Comparison of ENCODE assay signal across 8 mouse cellular contexts in the genomic region with DNA sequence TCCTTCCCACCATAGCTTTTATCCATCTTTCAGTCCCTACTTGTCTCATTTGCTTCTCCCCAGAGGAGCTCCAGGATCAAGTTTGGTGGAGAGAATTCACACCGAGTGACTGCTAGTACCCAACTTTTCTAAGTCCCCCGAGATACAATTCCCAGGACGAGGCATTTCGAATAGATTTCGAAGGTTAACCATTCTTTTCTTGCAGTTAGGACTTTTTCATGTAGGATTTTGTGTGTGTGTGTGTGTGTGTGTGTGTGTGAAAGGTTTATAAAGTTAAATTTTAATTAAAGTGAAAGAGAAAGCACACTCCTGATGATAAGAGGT. TPM values are rescaled to one million over a fixed set of nuclear protein-coding genes. Genes with fewer than 3 reads are reported as not detected.
A peak's percentile ranks its signal among the peaks of the same experiment; 100 is the strongest.
DNase-seq lines count a peak whose midpoint lies in the region; ATAC-seq and TF ChIP-seq lines count a peak whose summit lies in the region.

No protein-coding gene starts in this region.

- H3K27ac ChIP-seq in heart, embryonic 14.5 days (replicated peaks in 1 of 2; ENCODE audit: control insufficient read depth in 1 of 2, insufficient read depth in 1 of 2, low read depth in 2 of 2, low read length in 2 of 2) = peak overlapping the region; percentile 91 to 92
- H3K27ac ChIP-seq in ES-E14 (ENCODE audit: insufficient read depth, low read depth, low read length, poor library complexity, severe bottlenecking) = peak overlapping the region; percentile 85; the same call in 1 of the 2 replicates
- H3K27ac ChIP-seq in forebrain, postnatal 0 days (ENCODE audit: low read depth, low read length) = peak overlapping the region; percentile 94; the same call in 1 of the 2 replicates
- peak overlapping the region; percentile 92 for H3K27ac ChIP-seq in midbrain, embryonic 10.5 days (replicated peaks)

- H3K4me3 ChIP-seq in heart, embryonic 14.5 days (ENCODE audit: control insufficient read depth in 1 of 2, insufficient read depth in 1 of 2, low read depth in 1 of 2, low read length in 2 of 2) = peak overlapping the region; percentile 75 to 88
- H3K4me3 ChIP-seq in ES-E14 (ENCODE audit: insufficient read depth in 1 of 2, low read depth in 1 of 2, low read length in 2 of 2, poor library complexity in 1 of 2, severe bottlenecking in 1 of 2) = peak overlapping the region; percentile 72 to 90
- peak overlapping the region; percentile 66 for H3K4me3 ChIP-seq in forebrain, postnatal 0 days (ENCODE audit: low read depth, low read length)
- peak overlapping the region; percentile 84 for H3K4me3 ChIP-seq in midbrain, embryonic 10.5 days

- 17% methylated on average over 5 of the region's 5 CpGs for WGBS in heart, embryonic 14.5 days
- 19% methylated on average over 5 of the region's 5 CpGs for WGBS in forebrain, postnatal 0 days
- WGBS in midbrain, embryonic 10.5 days = 27% methylated on average over 5 of the region's 5 CpGs

- H3K36me3 ChIP-seq in heart, embryonic 14.5 days (ENCODE audit: control insufficient read depth, insufficient read depth, low read length) = peaks cover 30% of the 10 kb centered on the region
- peaks cover 1% of the 10 kb centered on the region; the same call in 1 of the 2 replicates for H3K36me3 ChIP-seq in ES-E14 (ENCODE audit: control insufficient read depth, insufficient read depth, low read length, poor library complexity, severe bottlenecking)
- H3K36me3 ChIP-seq in forebrain, postnatal 0 days (ENCODE audit: insufficient read depth) = peaks cover 6% of the 10 kb centered on the region; the same call in 1 of the 2 replicates
- peaks cover 15% of the 10 kb centered on the region for H3K36me3 ChIP-seq in midbrain, embryonic 10.5 days

- no peak for TF ChIP-seq CTCF in forebrain, postnatal 0 days (IDR thresholded peaks at IDR 0.05; ENCODE audit: low read depth)

- intact Hi-C loops in heart, postnatal 36 days (cut with DNase I) = no loop called here
- intact Hi-C loops in left cerebral cortex, postnatal 4 days (cut with DNase I) = no loop called here

- ATAC-seq in heart, embryonic 14.5 days (ENCODE audit: insufficient number of reproducible peaks, insufficient read depth, low FRiP score, low read depth) = no peak
- ATAC-seq in forebrain, postnatal 0 days = no peak
- no peak for ATAC-seq in inflammation-experienced regulatory T-cells, adult 6 months

- no peaks in the 10 kb centered on the region for H3K27me3 ChIP-seq in heart, embryonic 14.5 days (ENCODE audit: control insufficient read depth, insufficient read depth, low read length)
- H3K27me3 ChIP-seq in forebrain, postnatal 0 days (ENCODE audit: insufficient read depth, low read length) = no peaks in the 10 kb centered on the region
- no peaks in the 10 kb centered on the region for H3K27me3 ChIP-seq in midbrain, embryonic 10.5 days (ENCODE audit: low read depth, poor library complexity, severe bottlenecking)

- H3K4me1 ChIP-seq in heart, embryonic 14.5 days (ENCODE audit: control insufficient read depth in 2 of 2, insufficient read depth in 2 of 2, low read length in 2 of 2) = peaks cover 6 to 17% of the 10 kb centered on the region in 2 experiments
- H3K4me1 ChIP-seq in ES-E14 (ENCODE audit: control insufficient read depth in 2 of 2, insufficient read depth in 2 of 2, low read length in 2 of 2, poor library complexity in 1 of 2) = peaks cover 2 to 5% of the 10 kb centered on the region in 2 experiments; a peak in 3 of 4 replicates
- H3K4me1 ChIP-seq in forebrain, postnatal 0 days (ENCODE audit: insufficient read depth) = no peaks in the 10 kb centered on the region
- peaks cover 18% of the 10 kb centered on the region for H3K4me1 ChIP-seq in midbrain, embryonic 10.5 days

- peak overlapping the region; percentile 69 for H3K9ac ChIP-seq in heart, embryonic 14.5 days (ENCODE audit: low read length)
- peak overlapping the region; percentile 82 for H3K9ac ChIP-seq in ES-E14 (ENCODE audit: insufficient read depth, low read depth, low read length, poor library complexity, severe bottlenecking)
- peak overlapping the region; percentile 65 for H3K9ac ChIP-seq in forebrain, postnatal 0 days

- H3K4me2 ChIP-seq in heart, embryonic 14.5 days (ENCODE audit: low read length) = peak overlapping the region; percentile 66
- H3K4me2 ChIP-seq in forebrain, postnatal 0 days (ENCODE audit: low read depth) = peak overlapping the region; percentile 62

- H3K9me3 ChIP-seq in heart, embryonic 14.5 days (ENCODE audit: control insufficient read depth, low read length) = no peaks in the 10 kb centered on the region
- no peaks in the 10 kb centered on the region for H3K9me3 ChIP-seq in ES-E14 (ENCODE audit: control insufficient read depth, insufficient read depth, low read depth, low read length)
- H3K9me3 ChIP-seq in forebrain, postnatal 0 days (ENCODE audit: low read length) = no peaks in the 10 kb centered on the region
- no peaks in the 10 kb centered on the region for H3K9me3 ChIP-seq in midbrain, embryonic 10.5 days (replicated peaks)

- DNase-seq in heart, postnatal 36 days = no peak
- DNase-seq in ES-E14 (ENCODE audit: low read depth, low spot score) = no peak
- no peak for DNase-seq in forebrain, postnatal 0 days
- no peak for DNase-seq in midbrain, embryonic 10.5 days (ENCODE audit: low spot score)
- DNase-seq in urinary bladder, postnatal 25 days (ENCODE audit: low spot score) = no peak
- DNase-seq in left cerebral cortex, postnatal 4 days = no peak

- in situ Hi-C loops in ES-E14 (cut with MboI; ENCODE audit: low sequenced_read_pairs in 2 of 2, unreplicated experiment in 2 of 2) = no loop called here

TF ChIP-seq in ES-E14, 5 proteins besides CTCF, POLR2A, EP300 and RAD21:
- TF ChIP-seq CHD2 (IDR thresholded peaks at IDR 0.05; ENCODE audit: low read depth, low read length) = peak; percentile 79
- TF ChIP-seq HCFC1 (IDR thresholded peaks at IDR 0.05; ENCODE audit: borderline replicate concordance, insufficient read depth, low read length) = no peak; the same call in 1 of the 2 replicates

RNA-seq across cellular contexts. Expression of gene Rabif, which starts 0.7 kb away (rescaled TPM):
- polyA plus RNA-seq in heart, embryonic 14.5 days (2014; fragmentation: Nextera tagmentation; extraction: Ambion mirVana) = 29.1 and 30.4 TPM in 2 replicates
- 1 to 10 TPM; 8.9 to 9.8 TPM for total RNA-seq in heart, postnatal 36 days (2021)
- 23.3 and 24.9 TPM in 2 replicates for total RNA-seq in ES-E14 (2012; rRNA removed)
- 35.0 and 39.6 TPM in 2 replicates for total RNA-seq in forebrain, postnatal 0 days (2014; rRNA removed)
- 68.9 and 74.6 TPM in 2 replicates for polyA plus RNA-seq in forebrain, postnatal 0 days (2015; fragmentation: Nextera tagmentation; extraction: Ambion mirVana)
- 44.4 and 44.8 TPM in 2 replicates for polyA plus RNA-seq in midbrain, embryonic 10.5 days (2016; fragmentation: Nextera tagmentation; extraction: Ambion mirVana)
- total RNA-seq in left cerebral cortex, postnatal 4 days (2021) = 10 to 100 TPM; 38.2 to 38.5 TPM
- polyA plus RNA-seq in inflammation-experienced regulatory T-cells, adult 6 months (2017; shearing (Covaris generic)) = 10 to 100 TPM; 40.2 to 42.7 (median 41.7) TPM

RNA-seq across cellular contexts. Expression of gene Klhl12, which starts 39.8 kb away (rescaled TPM):
- 17.4 and 20.8 TPM in 2 replicates for polyA plus RNA-seq in heart, embryonic 14.5 days (2014; fragmentation: Nextera tagmentation; extraction: Ambion mirVana)
- 10 to 100 TPM; 20.3 to 21.5 TPM for total RNA-seq in heart, postnatal 36 days (2021)
- total RNA-seq in ES-E14 (2012; rRNA removed) = 21.8 and 22.7 TPM in 2 replicates
- 33.5 and 40.0 TPM in 2 replicates for total RNA-seq in forebrain, postnatal 0 days (2014; rRNA removed)
- polyA plus RNA-seq in forebrain, postnatal 0 days (2015; fragmentation: Nextera tagmentation; extraction: Ambion mirVana) = 26.2 and 33.6 TPM in 2 replicates
- polyA plus RNA-seq in midbrain, embryonic 10.5 days (2016; fragmentation: Nextera tagmentation; extraction: Ambion mirVana) = 34.8 TPM in 2 replicates
- total RNA-seq in left cerebral cortex, postnatal 4 days (2021) = 10 to 100 TPM; 37.1 to 38.7 TPM
- polyA plus RNA-seq in inflammation-experienced regulatory T-cells, adult 6 months (2017; shearing (Covaris generic)) = 10 to 100 TPM in 2 of 3 experiments, 1 to 10 TPM in 1; 8.7 to 15.5 (median 12.7) TPM

RNA-seq across cellular contexts. Expression of gene Mgat4e, which starts 54.3 kb away (rescaled TPM):
- polyA plus RNA-seq in heart, embryonic 14.5 days (2014; fragmentation: Nextera tagmentation; extraction: Ambion mirVana) = not detected in 2 replicates
- not detected for total RNA-seq in heart, postnatal 36 days (2021)
- total RNA-seq in ES-E14 (2012; rRNA removed) = 0.76 and 2.1 TPM in 2 replicates
- 0.23 TPM in 1 of 2 replicates, not detected in the other for total RNA-seq in forebrain, postnatal 0 days (2014; rRNA removed)
- polyA plus RNA-seq in forebrain, postnatal 0 days (2015; fragmentation: Nextera tagmentation; extraction: Ambion mirVana) = not detected in 2 replicates
- polyA plus RNA-seq in midbrain, embryonic 10.5 days (2016; fragmentation: Nextera tagmentation; extraction: Ambion mirVana) = not detected in 2 replicates
- total RNA-seq in left cerebral cortex, postnatal 4 days (2021) = not detected
- not detected for polyA plus RNA-seq in inflammation-experienced regulatory T-cells, adult 6 months (2017; shearing (Covaris generic))
